11 mouse cellular contexts compared by ENCODE assay signal in genomic region chr15:85903826-85904225, GRCm38 (mm10). TPM values are rescaled to one million over a fixed set of nuclear protein-coding genes. Genes with fewer than 3 reads are reported as not detected.
DNase-seq lines count a peak whose midpoint lies in the region; ATAC-seq and TF ChIP-seq lines count a peak whose summit lies in the region.
"Had no signal": no experiment of that assay in that cellular context is flagged by ENCODE, and none has a peak within 500 bp of the region (broad histone marks: within the 10 kb centered on the region; RNA-seq: fewer than 3 reads in every experiment).

No protein-coding gene starts in this region.

- peak; percentile 88 for TF ChIP-seq CTCF in intestine, postnatal 0 days (IDR thresholded peaks at IDR 0.05; ENCODE audit: low read depth)
- TF ChIP-seq CTCF in spleen, adult 2 months (IDR thresholded peaks at IDR 0.05; ENCODE audit: extremely low read depth, insufficient read depth, insufficient read length, insufficient replicate concordance): peak; percentile 12; the same call in 1 of the 2 replicates
- TF ChIP-seq CTCF in brain, embryonic 14.5 days (IDR thresholded peaks at IDR 0.05; ENCODE audit: borderline replicate concordance, extremely low read depth, insufficient read depth, insufficient read length): peak; percentile 42
- peak; percentile 74 for TF ChIP-seq CTCF in stomach, postnatal 0 days (IDR thresholded peaks at IDR 0.05; ENCODE audit: low read depth)

- H3K4me3 ChIP-seq in intestine, postnatal 0 days (ENCODE audit: low read depth, low read length): no peak overlapping the region
- H3K4me3 ChIP-seq in intestine, embryonic 16.5 days (ENCODE audit: low read length): no peak overlapping the region
- H3K4me3 ChIP-seq in spleen, adult 2 months (ENCODE audit: extremely low read depth, insufficient read depth, insufficient read length): no peak overlapping the region
- H3K4me3 ChIP-seq in stomach, postnatal 0 days (ENCODE audit: low read depth, low read length): no peak overlapping the region
- H3K4me3 ChIP-seq: heart, embryonic 13.5 days had no signal

- H3K9me3 ChIP-seq in intestine, postnatal 0 days (ENCODE audit: control insufficient read depth): no peaks in the 10 kb centered on the region
- no peaks in the 10 kb centered on the region for H3K9me3 ChIP-seq in intestine, embryonic 16.5 days (ENCODE audit: control insufficient read depth, low read length)
- H3K9me3 ChIP-seq in stomach, postnatal 0 days (ENCODE audit: control insufficient read depth, low read length): no peaks in the 10 kb centered on the region

- TF ChIP-seq POLR2A in spleen, adult 2 months (IDR thresholded peaks at IDR 0.05; ENCODE audit: low read depth, low read length): no peak
- no peak for TF ChIP-seq POLR2A in brain, embryonic 14.5 days (IDR thresholded peaks at IDR 0.05; ENCODE audit: borderline replicate concordance, extremely low read depth, insufficient read depth, insufficient read length, poor library complexity, severe bottlenecking)

- TF ChIP-seq EP300 in stomach, postnatal 0 days (optimal IDR thresholded peaks at IDR 0.05): no peak

- H3K27ac ChIP-seq in intestine, postnatal 0 days (ENCODE audit: low read depth, low read length): no peak overlapping the region
- no peak overlapping the region for H3K27ac ChIP-seq in intestine, embryonic 16.5 days (ENCODE audit: low read length)
- H3K27ac ChIP-seq in spleen, adult 2 months (ENCODE audit: insufficient read depth, low read length): no peak overlapping the region
- no peak overlapping the region for H3K27ac ChIP-seq in stomach, postnatal 0 days (replicated peaks)
- H3K27ac ChIP-seq: heart, embryonic 13.5 days had no signal

- no peaks in the 10 kb centered on the region for H3K27me3 ChIP-seq in intestine, postnatal 0 days (replicated peaks; ENCODE audit: control insufficient read depth, insufficient read depth, low read length)
- no peaks in the 10 kb centered on the region; the same call in 1 of the 2 replicates for H3K27me3 ChIP-seq in intestine, embryonic 16.5 days (replicated peaks; ENCODE audit: control insufficient read depth, insufficient read depth, low read length)
- H3K27me3 ChIP-seq in spleen, adult 2 months (ENCODE audit: control insufficient read depth, insufficient read depth, low read length): no peaks in the 10 kb centered on the region
- H3K27me3 ChIP-seq in stomach, postnatal 0 days (ENCODE audit: control insufficient read depth, insufficient read depth, low read length): no peaks in the 10 kb centered on the region
- H3K27me3 ChIP-seq: Patski had no signal

- H3K4me1 ChIP-seq in intestine, postnatal 0 days (replicated peaks; ENCODE audit: control insufficient read depth, insufficient read depth, low read length): peaks cover 3% of the 10 kb centered on the region; the same call in 1 of the 2 replicates
- H3K4me1 ChIP-seq in intestine, embryonic 16.5 days (ENCODE audit: control insufficient read depth, insufficient read depth, low read length): no peaks in the 10 kb centered on the region
- no peaks in the 10 kb centered on the region; the same call in 1 of the 2 replicates for H3K4me1 ChIP-seq in spleen, adult 2 months (ENCODE audit: control insufficient read depth, insufficient read depth, insufficient read length)
- H3K4me1 ChIP-seq in stomach, postnatal 0 days (replicated peaks; ENCODE audit: control insufficient read depth, insufficient read depth): no peaks in the 10 kb centered on the region; the same call in 1 of the 2 replicates
- H3K4me1 ChIP-seq: heart, embryonic 13.5 days had no signal

- no peak overlapping the region for H3K9ac ChIP-seq in intestine, postnatal 0 days (ENCODE audit: low read depth, low read length)
- H3K9ac ChIP-seq in intestine, embryonic 16.5 days (ENCODE audit: low read depth, low read length): no peak overlapping the region
- H3K9ac ChIP-seq in stomach, postnatal 0 days (ENCODE audit: low read length): no peak overlapping the region
- H3K9ac ChIP-seq: heart, embryonic 13.5 days had no signal

- 65% methylated on average over 8 of the region's 8 CpGs for WGBS in intestine, postnatal 0 days
- 70% methylated on average over 8 of the region's 8 CpGs for WGBS in intestine, embryonic 16.5 days
- WGBS in spleen, adult 2 months: 69% methylated on average over 8 of the region's 8 CpGs
- 68% methylated on average over 8 of the region's 8 CpGs for whole genome bisulfite sequencing in stomach, postnatal 0 days

- no peak for ATAC-seq in intestine, postnatal 0 days
- no peak for ATAC-seq in intestine, embryonic 16.5 days
- no peak for ATAC-seq in stomach, postnatal 0 days (ENCODE audit: low FRiP score, low TSS enrichment)
- ATAC-seq: forebrain, embryonic 16.5 days; Patski had no signal

- no peak overlapping the region for H3K4me2 ChIP-seq in intestine, postnatal 0 days (replicated peaks; ENCODE audit: low read depth)
- H3K4me2 ChIP-seq in intestine, embryonic 16.5 days (ENCODE audit: low read depth, low read length): no peak overlapping the region
- H3K4me2 ChIP-seq in stomach, postnatal 0 days (replicated peaks; ENCODE audit: low read depth): no peak overlapping the region
- H3K4me2 ChIP-seq: heart, embryonic 13.5 days had no signal

- H3K36me3 ChIP-seq in intestine, postnatal 0 days (ENCODE audit: control insufficient read depth, insufficient read depth): no peaks in the 10 kb centered on the region; the same call in 1 of the 2 replicates
- no peaks in the 10 kb centered on the region for H3K36me3 ChIP-seq in intestine, embryonic 16.5 days (ENCODE audit: control insufficient read depth, insufficient read depth, low read length)
- no peaks in the 10 kb centered on the region for H3K36me3 ChIP-seq in spleen, adult 2 months (ENCODE audit: control insufficient read depth, insufficient read depth, low read length)
- peaks cover 2% of the 10 kb centered on the region; the same call in 1 of the 2 replicates for H3K36me3 ChIP-seq in stomach, postnatal 0 days (ENCODE audit: control insufficient read depth, insufficient read depth, low read length)

- no peak for DNase-seq in spleen, adult 2 months (ENCODE audit: low read depth in 1 of 2, low spot score in 2 of 2)
- no peak for DNase-seq in spleen, postnatal 36 days (ENCODE audit: low spot score in 2 of 2)
- no peak for DNase-seq in brain, embryonic 14.5 days (ENCODE audit: low read depth)
- DNase-seq in stomach, postnatal 0 days (ENCODE audit: low spot score): no peak
- DNase-seq in layer of hippocampus, postnatal 25 days (ENCODE audit: extremely low spot score in 1 of 2, low spot score in 1 of 2): no peak
- no peak for DNase-seq in frontal cortex, postnatal 10 days (ENCODE audit: low spot score in 2 of 2)

RNA-seq across cellular contexts. Expression of gene Trmu, which starts 24.7 kb away (rescaled TPM):
- 13.6 and 14.4 TPM in 2 replicates for polyA plus RNA-seq in intestine, postnatal 0 days (2015; fragmentation: Nextera tagmentation; extraction: Ambion mirVana)
- polyA plus RNA-seq in intestine, embryonic 16.5 days (2015; fragmentation: Nextera tagmentation; extraction: Ambion mirVana): 36.7 and 37.3 TPM in 2 replicates
- polyA plus RNA-seq in spleen, adult 2 months (2012; rRNA removed): 20.7 and 29.3 TPM in 2 replicates
- 57.4 and 75.2 TPM in 2 replicates for polyA plus RNA-seq in brain, embryonic 14.5 days (2012; rRNA removed)
- 21.2 and 21.5 TPM in 2 replicates for polyA plus RNA-seq in stomach, postnatal 0 days (2015; fragmentation: Nextera tagmentation; extraction: Ambion mirVana)
- 10 to 100 TPM; 25.0 to 37.2 TPM for total RNA-seq in layer of hippocampus, postnatal 25 days (2021)

RNA-seq across cellular contexts. Expression of gene Gtse1, which starts 44.3 kb away (rescaled TPM):
- 4.2 and 4.6 TPM in 2 replicates for polyA plus RNA-seq in intestine, postnatal 0 days (2015; fragmentation: Nextera tagmentation; extraction: Ambion mirVana)
- 20.0 and 22.9 TPM in 2 replicates for polyA plus RNA-seq in intestine, embryonic 16.5 days (2015; fragmentation: Nextera tagmentation; extraction: Ambion mirVana)
- polyA plus RNA-seq in spleen, adult 2 months (2012; rRNA removed): 5.2 and 9.5 TPM in 2 replicates
- polyA plus RNA-seq in brain, embryonic 14.5 days (2012; rRNA removed): 11.5 and 20.6 TPM in 2 replicates
- polyA plus RNA-seq in stomach, postnatal 0 days (2015; fragmentation: Nextera tagmentation; extraction: Ambion mirVana): 5.0 and 6.5 TPM in 2 replicates
- under 1 TPM; 0.64 to 0.92 TPM for total RNA-seq in layer of hippocampus, postnatal 25 days (2021)

Comparison
In these comparisons a context has a peak if more than half of its experiments do, and no peak if none do; other contexts are left out.
1. CTCF ChIP-seq: peak in every context shown above with its lines; median percentile 88 in intestine, postnatal 0 days; 74 in stomach, postnatal 0 days; 42 in brain, embryonic 14.5 days; 12 in spleen, adult 2 months.